Mouse (Mus musculus): Measurements from ENCODE around the gene Ice2. TPM values are rescaled to one million over a fixed set of nuclear protein-coding genes. Genes with fewer than 3 reads are reported as not detected.
A peak's percentile ranks its signal among the peaks of the same experiment; 100 is the strongest.

Gene Ice2
- total RNA-seq (2021) = 1 to 10 TPM; 4.9 to 9.1 TPM
- polyA plus RNA-seq (2012; rRNA removed) = 1.9 and 3.9 TPM in 2 replicates
- long read RNA-seq, full-length matches to known transcripts = 4 of 10 reads
- long read RNA-seq, partial matches to known transcripts = 1 of 10 reads
- long read RNA-seq, other reads (novel, unspliced or antisense) = 5 of 10 reads

GRCm38 (mm10) chr9:69397760-69398452 is at the start of gene Ice2:
Ice2 (plus strand) TSS chr9:69397906.
- Histone ChIP-seq H3K36me3 (ENCODE audit: control insufficient read depth, insufficient read depth, low read length) (no peaks in the 10 kb centered on the region), H3K4me1 (ENCODE audit: control insufficient read depth, insufficient read depth, low read length) (no peaks in the 10 kb centered on the region; the same call in 1 of the 2 replicates), H3K27me3 (ENCODE audit: control insufficient read depth, insufficient read depth, low read length) (no peaks in the 10 kb centered on the region), H3K27ac (peak within 1 kb of the TSS; percentile 94), H3K4me3 (peak within 1 kb of the TSS; percentile 78), H3K9ac (ENCODE audit: low read depth, low read length) (peak within 1 kb of the TSS; percentile 94), H3K79me2 (replicated peaks; ENCODE audit: control insufficient read depth, insufficient read depth, low read length) (no peaks in the 10 kb centered on the region)
- under 1% methylated on average over 53 of the region's 53 CpGs for WGBS
- TF ChIP-seq CTCF (IDR thresholded peaks at IDR 0.05) (no peak), POLR2A (IDR thresholded peaks at IDR 0.05; ENCODE audit: insufficient read depth, low read depth, low read length) (peak; percentile 41; the same call in 1 of the 2 replicates), EP300 (IDR thresholded peaks at IDR 0.05; ENCODE audit: insufficient read depth, low read depth, low read length) (no peak)
- intact Hi-C loops (cut with DNase I) = no loop called here
- DNase-seq = peak; percentile 84 to 85

- Histone ChIP-seq H3K4me1 (ENCODE audit: control insufficient read depth, insufficient read depth, low read length) (peaks cover 1% of the 10 kb centered on the region; the same call in 1 of the 2 replicates), H3K27ac (no peak overlapping the region), H3K79me2 (replicated peaks; ENCODE audit: control insufficient read depth, insufficient read depth, low read length) (no peaks in the 10 kb centered on the region; the same call in 1 of the 2 replicates), H3K27me3 (ENCODE audit: control insufficient read depth, insufficient read depth, low read length) (no peaks in the 10 kb centered on the region), H3K9ac (ENCODE audit: low read depth, low read length) (no peak overlapping the region), H3K36me3 (ENCODE audit: control insufficient read depth, insufficient read depth, low read length) (no peaks in the 10 kb centered on the region), H3K4me3 (no peak overlapping the region)
- no peak for TF ChIP-seq CTCF (IDR thresholded peaks at IDR 0.05)
- no peak for TF ChIP-seq POLR2A (IDR thresholded peaks at IDR 0.05; ENCODE audit: insufficient read depth, low read depth, low read length)
- TF ChIP-seq EP300 (IDR thresholded peaks at IDR 0.05; ENCODE audit: insufficient read depth, low read depth, low read length) = no peak
- intact Hi-C loops (cut with DNase I) = no loop called here
- no peak for DNase-seq
- 85% methylated on average over 2 of the region's 2 CpGs for WGBS
Observed at GRCm38 (mm10) chr9:69349537-69349936, 48.2 kb upstream of the Ice2 start.

GRCm38 (mm10) chr9:69354228-69354627 is 43.5 kb upstream of the Ice2 start:
- H3K27ac ChIP-seq = no peak overlapping the region
- intact Hi-C loops (cut with DNase I) = no loop called here
- no peaks in the 10 kb centered on the region for H3K27me3 ChIP-seq (ENCODE audit: control insufficient read depth, insufficient read depth, low read length)
- no peaks in the 10 kb centered on the region for H3K79me2 ChIP-seq (replicated peaks; ENCODE audit: control insufficient read depth, insufficient read depth, low read length)
- H3K4me1 ChIP-seq (ENCODE audit: control insufficient read depth, insufficient read depth, low read length) = peaks cover 2% of the 10 kb centered on the region; the same call in 1 of the 2 replicates
- TF ChIP-seq POLR2A (IDR thresholded peaks at IDR 0.05; ENCODE audit: insufficient read depth, low read depth, low read length) (no peak), CTCF (IDR thresholded peaks at IDR 0.05) (no peak), EP300 (IDR thresholded peaks at IDR 0.05; ENCODE audit: insufficient read depth, low read depth, low read length) (no peak)
- H3K36me3 ChIP-seq (ENCODE audit: control insufficient read depth, insufficient read depth, low read length) = no peaks in the 10 kb centered on the region
- H3K9ac ChIP-seq (ENCODE audit: low read depth, low read length) = no peak overlapping the region
- DNase-seq = no peak
- 91% methylated on average over 6 of the region's 6 CpGs for WGBS
- H3K4me3 ChIP-seq = no peak overlapping the region

GRCm38 (mm10) chr9:69357834-69358233 is 39.9 kb upstream of the Ice2 start:
- no peak overlapping the region for H3K9ac ChIP-seq (ENCODE audit: low read depth, low read length)
- peak; percentile 37 to 61 for DNase-seq
- TF ChIP-seq POLR2A (IDR thresholded peaks at IDR 0.05; ENCODE audit: insufficient read depth, low read depth, low read length) (no peak), EP300 (IDR thresholded peaks at IDR 0.05; ENCODE audit: insufficient read depth, low read depth, low read length) (0 out of 2 replicates have a peak, but pooled peaks have one; percentile 56), CTCF (IDR thresholded peaks at IDR 0.05) (peak; percentile 95)
- no peak overlapping the region for H3K4me3 ChIP-seq
- H3K4me1 ChIP-seq (ENCODE audit: control insufficient read depth, insufficient read depth, low read length) = peaks cover 2% of the 10 kb centered on the region; the same call in 1 of the 2 replicates
- H3K36me3 ChIP-seq (ENCODE audit: control insufficient read depth, insufficient read depth, low read length) = no peaks in the 10 kb centered on the region
- H3K27me3 ChIP-seq (ENCODE audit: control insufficient read depth, insufficient read depth, low read length) = no peaks in the 10 kb centered on the region
- no peak overlapping the region for H3K27ac ChIP-seq
- WGBS = 48% methylated on average over 3 of the region's 3 CpGs
- intact Hi-C loops (cut with DNase I) = loop anchor here (2.0 to 5.0 kb wide), 2 partner anchors 123 to 144 kb away; no protein-coding TSS in a partner anchor
- no peaks in the 10 kb centered on the region for H3K79me2 ChIP-seq (replicated peaks; ENCODE audit: control insufficient read depth, insufficient read depth, low read length)

GRCm38 (mm10) chr9:69358797-69359196 is 38.9 kb upstream of the Ice2 start:
- intact Hi-C loops (cut with DNase I) = loop anchor here (2.0 to 5.0 kb wide), 2 partner anchors 122 to 144 kb away; no protein-coding TSS in a partner anchor
- Histone ChIP-seq H3K36me3 (ENCODE audit: control insufficient read depth, insufficient read depth, low read length) (no peaks in the 10 kb centered on the region), H3K79me2 (replicated peaks; ENCODE audit: control insufficient read depth, insufficient read depth, low read length) (no peaks in the 10 kb centered on the region), H3K4me1 (ENCODE audit: control insufficient read depth, insufficient read depth, low read length) (peaks cover 2% of the 10 kb centered on the region; the same call in 1 of the 2 replicates), H3K27ac (no peak overlapping the region), H3K27me3 (ENCODE audit: control insufficient read depth, insufficient read depth, low read length) (no peaks in the 10 kb centered on the region), H3K4me3 (no peak overlapping the region), H3K9ac (ENCODE audit: low read depth, low read length) (no peak overlapping the region)
- DNase-seq = no peak
- TF ChIP-seq CTCF (IDR thresholded peaks at IDR 0.05) = no peak
- WGBS = 85% methylated on average over 6 of the region's 6 CpGs

- H3K4me3 ChIP-seq = no peak overlapping the region
- 73% methylated on average over 8 of the region's 8 CpGs for WGBS
- no peaks in the 10 kb centered on the region for H3K27me3 ChIP-seq (ENCODE audit: control insufficient read depth, insufficient read depth, low read length)
- no peaks in the 10 kb centered on the region for H3K36me3 ChIP-seq (ENCODE audit: control insufficient read depth, insufficient read depth, low read length)
- H3K4me1 ChIP-seq (ENCODE audit: control insufficient read depth, insufficient read depth, low read length) = peaks cover 2% of the 10 kb centered on the region; the same call in 1 of the 2 replicates
- no peak overlapping the region for H3K27ac ChIP-seq
- TF ChIP-seq CTCF (IDR thresholded peaks at IDR 0.05) = no peak
- TF ChIP-seq POLR2A (IDR thresholded peaks at IDR 0.05; ENCODE audit: insufficient read depth, low read depth, low read length) = no peak
- no peak for TF ChIP-seq EP300 (IDR thresholded peaks at IDR 0.05; ENCODE audit: insufficient read depth, low read depth, low read length)
- no peak overlapping the region for H3K9ac ChIP-seq (ENCODE audit: low read depth, low read length)
- intact Hi-C loops (cut with DNase I) = loop anchor here (10.0 kb wide), 2 partner anchors 407 to 1347 kb away; no protein-coding TSS in a partner anchor
- no peaks in the 10 kb centered on the region for H3K79me2 ChIP-seq (replicated peaks; ENCODE audit: control insufficient read depth, insufficient read depth, low read length)
- DNase-seq = no peak
Observed at GRCm38 (mm10) chr9:69361951-69362445, 35.7 kb upstream of the Ice2 start.
